Mouse (Mus musculus) megakaryocyte, embryonic 14.5 days (primary cell): ENCODE results near the gene Rufy4.

ENCODE experiments used
- FLI1 ChIP-seq: IDR thresholded peaks from 2 replicates; pipeline ENCODE4 v1.6.1; 2012; ENCODE audit warnings: low read length, inconsistent platforms, mixed read lengths
- GATA1 ChIP-seq: IDR thresholded peaks from 3 replicates; pipeline ENCODE4 v1.6.1; 2012; ENCODE audit warnings: mixed read lengths, low read length, inconsistent platforms, borderline replicate concordance

- no peak for TF ChIP-seq GATA1
- TF ChIP-seq FLI1 = no peak
Observed at GRCm38 (mm10) chr1:74105660-74106059, 19.7 kb upstream of the Rufy4 start.
